Mouse (Mus musculus) monocyte, adult 2 months (primary cell): ENCODE results near the gene Msi2.

ENCODE experiments used
- DNase-seq, 2 experiments: peaks; one replicate each; pipeline ENCODE4 v3.0.0; 2022; ENCODE audit warnings: low spot score in 2 of 2, low read depth in 1 of 2

Gene Msi2

DNA sequence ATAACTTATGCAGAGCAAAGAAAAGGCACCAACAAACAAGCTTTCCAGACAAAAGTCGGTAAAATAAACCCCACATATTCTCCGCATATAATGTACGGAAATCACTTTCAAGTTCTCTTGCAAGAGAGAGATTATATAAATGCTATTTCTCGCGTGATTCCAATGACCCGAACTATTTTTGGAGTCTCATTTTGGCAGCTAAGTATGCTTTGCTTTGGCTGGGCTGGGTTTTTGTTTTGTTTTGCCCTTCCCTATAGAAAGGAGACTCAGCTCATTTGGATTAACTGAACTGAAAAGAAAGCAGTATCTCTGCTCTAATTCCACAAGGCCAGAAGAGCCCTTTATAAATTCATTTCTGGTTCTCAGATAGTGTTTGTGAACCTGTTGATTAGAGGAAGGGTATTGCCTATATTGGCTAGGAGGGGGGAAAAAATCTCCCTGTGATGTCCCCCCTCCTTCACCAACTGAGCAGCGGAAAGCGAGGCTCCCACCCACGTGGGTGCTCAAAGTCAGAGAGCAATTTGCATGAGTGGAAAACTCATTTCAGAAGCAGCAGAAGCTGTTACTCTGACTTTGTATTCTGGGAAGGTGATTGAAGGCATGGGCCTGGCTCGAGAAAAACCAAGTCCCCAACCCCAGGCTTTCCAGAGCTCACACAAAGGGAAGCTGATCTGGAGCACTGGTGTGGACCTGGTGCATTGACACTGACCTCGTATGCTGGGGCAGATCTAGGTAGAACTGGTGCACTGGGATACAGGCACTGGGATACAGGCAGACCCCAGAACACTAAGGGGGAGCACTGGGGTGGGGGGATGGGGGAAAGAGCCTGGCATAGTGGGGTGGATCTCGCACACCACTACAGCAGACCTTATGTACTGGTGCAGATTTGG is 201.5 kb downstream of the Msi2 start:
- no peak for DNase-seq

DNA sequence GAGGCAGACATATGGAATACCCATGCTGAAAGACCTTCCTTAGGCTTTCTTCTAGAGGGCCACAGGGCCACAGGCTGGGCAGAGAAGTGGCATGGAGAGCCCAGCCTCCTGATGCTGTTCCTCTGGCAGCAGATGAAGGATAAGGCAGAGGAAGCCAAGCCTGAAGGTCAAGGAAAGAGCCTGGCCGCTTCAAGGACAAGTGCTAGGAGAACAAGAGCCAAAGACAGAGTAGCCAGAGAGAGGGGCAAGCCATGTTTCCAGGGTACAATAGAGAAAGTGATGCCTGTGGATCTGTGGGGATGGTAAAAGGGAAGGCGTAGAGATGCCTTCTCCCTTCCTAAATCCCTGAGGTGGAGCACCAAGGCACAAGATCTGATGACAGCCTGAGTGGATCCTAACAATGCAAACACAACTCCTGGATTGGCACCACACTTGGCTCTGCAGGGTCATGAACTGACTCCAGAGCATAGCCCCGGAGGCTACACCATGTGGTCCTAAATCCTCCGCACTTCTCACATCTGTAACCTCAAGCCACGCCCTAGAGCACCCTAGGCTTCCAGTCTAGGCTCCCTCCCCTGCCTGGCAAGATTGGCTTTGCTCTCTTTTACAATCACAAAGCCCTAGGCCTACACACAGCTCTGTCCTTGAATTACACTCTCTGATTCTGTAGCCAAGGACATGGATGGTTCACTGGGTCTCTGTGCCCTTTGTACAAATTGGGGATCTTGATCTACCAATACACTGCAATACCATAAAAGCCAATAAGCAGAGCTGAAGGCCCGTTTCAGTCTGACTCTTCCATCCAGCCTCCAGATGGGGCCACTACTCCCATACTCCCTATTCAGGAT is 202.4 kb downstream of the Msi2 start:
- no peak for DNase-seq

DNA sequence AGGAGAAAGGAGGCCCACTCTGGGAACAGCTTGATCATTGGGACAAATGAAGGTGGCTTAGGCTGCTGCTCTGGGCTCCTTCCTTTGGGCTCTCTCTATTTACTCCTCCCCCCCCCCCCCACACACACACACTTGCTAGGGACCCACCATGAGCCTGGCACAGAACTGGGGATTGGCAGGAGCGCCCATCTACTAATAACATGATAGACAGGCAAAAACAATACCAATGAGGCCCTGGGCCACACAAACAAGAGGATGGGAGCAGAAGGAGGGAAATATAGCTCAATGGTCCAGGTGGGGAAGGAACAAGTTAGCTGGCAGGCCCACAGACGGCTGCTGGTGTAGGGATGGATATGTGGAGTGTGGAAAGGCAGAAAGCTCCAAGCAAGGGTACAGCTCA is 203.0 kb downstream of the Msi2 start:
- DNase-seq, result no peak

DNA sequence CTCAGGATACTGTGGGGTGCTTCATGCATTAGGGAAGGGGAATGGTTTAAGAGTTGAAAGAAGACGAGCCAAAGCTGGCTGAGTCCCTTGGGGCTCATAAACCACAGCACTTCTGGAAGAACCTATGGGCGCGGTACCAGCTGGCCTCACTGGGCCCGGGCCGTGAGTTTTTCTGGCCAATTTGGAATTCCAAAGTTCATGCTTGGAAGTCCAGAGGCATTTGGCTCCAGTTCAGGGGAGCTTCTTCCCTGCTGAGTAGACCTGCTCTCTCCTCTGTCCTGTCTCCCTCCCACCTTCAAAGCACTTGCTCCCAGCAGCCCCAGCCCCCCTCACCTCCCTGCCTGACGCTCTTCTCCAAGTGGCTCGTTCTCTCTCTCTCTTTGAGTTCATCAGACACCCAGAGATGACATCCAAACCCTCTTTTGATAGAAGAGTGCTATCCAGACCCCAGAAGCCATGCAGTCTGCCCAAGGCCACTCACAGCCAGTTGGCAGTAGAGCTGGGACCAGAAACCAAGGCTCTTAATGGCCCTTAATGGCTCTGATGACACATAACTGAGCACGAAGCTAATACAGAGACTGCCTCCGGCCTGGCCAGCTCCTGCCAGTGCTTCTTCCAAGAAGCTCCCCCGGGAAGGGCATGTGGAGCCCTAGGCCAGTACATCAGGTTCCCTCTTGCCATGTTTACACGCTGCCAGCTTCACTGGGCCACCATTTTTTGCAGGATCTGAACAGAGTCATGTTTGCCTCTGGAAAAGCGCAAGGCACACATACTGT is 204.0 kb downstream of the Msi2 start:
- no peak for DNase-seq

DNA sequence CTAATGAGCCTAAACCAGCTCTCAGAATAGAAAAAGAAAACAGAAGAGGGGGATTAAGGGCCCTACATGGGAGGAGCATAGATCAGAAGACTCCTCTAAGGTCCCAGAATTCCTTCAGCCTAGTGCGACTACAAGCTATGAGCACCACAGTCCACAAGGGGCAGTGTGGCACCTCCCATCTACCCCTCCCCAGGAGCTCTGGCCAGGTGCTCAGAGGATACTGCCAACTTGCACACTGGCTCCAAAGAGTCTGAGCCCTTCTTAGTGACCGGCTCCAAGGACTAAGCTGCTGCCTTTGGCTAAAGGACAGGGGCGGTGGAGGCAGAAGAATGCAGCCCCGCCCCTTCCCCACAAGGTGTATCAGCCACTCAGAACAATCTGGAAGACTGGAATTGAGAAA is 205.7 kb downstream of the Msi2 start:
- no peak for DNase-seq

DNA sequence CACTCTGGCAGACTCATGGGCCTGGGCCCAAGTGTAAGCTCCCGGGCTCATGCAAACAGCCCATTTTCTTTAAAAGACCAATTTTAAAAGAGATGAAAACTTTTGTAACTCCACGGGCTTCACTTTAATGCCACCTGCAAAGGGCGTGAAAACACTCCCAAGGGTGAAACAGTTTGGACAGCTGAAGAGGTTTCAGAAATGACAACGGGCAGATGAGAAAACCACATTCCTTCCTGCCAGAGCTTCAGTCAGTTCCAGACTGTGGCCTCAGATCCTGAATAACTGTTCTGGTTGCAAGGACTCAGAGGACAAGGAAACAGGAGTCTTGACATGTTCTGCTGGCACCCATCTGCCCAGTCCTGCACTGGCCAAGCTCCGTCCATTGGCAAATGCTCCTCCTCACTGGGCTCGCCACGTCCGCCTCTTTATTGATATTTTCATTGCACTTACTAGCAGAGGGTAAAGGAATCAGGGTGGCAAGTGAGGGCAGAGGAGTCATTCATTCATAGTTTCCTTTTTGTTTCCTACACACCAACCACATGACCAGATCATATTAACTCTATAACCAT is 207.9 kb downstream of the Msi2 start:
- no peak for DNase-seq

DNA sequence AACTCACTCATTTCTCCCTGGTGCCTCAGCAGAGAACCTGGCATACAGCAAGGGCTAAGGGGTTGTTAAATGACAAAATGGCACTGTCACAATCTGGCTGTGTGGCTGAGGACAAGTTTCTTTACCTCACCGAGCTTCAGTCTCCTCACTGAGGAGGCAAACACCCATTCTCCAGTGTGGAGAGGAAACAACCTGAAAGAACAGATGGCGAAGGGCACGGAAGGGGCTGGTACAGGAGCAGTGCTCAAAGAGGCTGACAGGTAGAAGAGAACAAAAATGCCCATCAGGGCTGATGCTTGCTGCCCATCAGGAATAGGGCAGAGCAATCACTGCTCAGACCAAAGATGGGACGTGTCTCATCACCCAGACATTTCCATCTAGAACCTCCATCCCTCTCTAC is 208.8 kb downstream of the Msi2 start:
- no peak for DNase-seq

DNA sequence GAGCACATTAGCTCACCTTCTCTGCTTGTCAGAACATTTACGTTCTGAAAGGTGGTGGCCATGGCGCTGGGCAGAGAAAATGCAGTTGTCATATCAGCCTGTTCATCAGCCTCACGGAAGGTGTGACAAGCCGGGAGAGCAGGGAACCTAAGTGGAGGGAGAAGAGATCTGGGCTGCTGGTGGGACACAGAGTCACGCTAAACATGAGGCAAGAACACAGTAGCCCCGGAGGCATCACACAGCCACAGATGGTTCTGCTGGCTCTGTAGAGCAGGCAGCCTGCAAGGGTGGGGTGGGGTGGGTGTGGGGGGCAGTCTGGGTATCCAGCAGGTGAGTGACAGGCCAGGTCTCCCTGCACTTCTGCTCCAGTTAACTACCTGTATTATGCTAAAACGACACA is 210.2 kb downstream of the Msi2 start:
- no peak for DNase-seq

DNA sequence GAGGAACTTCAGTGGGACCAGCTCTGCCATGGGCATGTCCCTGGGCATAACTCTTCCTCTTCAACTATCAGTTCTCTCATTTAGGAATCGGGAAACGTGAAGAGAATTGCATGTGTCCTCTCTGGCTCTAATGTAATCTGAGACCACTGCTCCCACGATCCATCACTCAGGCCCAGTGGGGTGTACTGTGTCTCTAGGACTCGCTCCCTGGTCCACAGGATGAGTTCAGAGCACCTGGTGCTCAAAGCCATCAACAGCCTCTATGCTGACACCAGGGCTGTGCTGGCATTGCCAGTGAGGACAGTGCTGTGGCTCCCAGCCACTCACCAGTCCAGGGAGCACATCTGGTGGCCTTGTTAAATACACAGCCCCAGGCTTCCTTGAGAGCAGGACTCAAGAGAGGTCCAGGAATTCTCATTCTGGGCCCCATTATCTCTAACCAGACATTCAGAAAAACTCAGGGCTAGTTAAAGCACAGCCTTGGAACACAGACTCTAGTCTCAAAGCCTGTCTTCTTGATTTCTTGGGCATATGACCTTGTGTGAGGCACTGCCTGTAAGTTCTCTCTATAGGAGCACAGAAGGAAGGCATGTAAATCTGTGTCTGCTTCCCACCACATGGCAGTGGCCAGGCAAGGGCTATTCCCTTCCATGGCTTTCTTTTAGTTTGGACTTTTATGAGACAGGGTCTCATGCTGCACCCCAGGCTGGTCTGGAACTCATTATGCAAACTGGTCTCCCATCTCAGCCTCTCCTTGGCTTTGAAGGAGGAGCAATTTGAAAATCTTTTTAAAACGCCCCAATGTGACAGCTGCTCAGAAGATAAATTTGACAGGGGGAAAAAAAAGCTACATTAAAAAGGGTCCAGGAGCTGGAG is 211.5 kb downstream of the Msi2 start:
- DNase-seq, result no peak

DNA sequence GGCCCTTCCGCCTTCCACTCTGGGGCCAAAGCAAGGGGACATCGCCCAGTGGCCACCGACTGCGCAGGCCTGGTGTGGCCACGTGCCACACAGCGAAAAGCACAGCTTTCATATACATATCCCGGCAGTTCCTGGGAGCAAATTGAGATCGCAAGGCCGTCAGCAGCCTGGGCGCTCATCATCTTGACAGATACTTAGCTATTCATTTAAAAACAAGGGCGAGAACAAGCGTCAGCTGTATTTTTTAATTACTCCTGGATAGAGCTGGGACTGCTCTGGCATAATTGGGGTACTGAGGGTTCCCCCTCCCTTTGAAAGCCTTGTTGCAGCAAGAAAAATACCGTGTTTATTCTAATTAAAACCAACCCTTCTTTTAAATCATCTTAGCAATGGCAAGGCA is 212.2 kb downstream of the Msi2 start:
- no peak for DNase-seq

DNA sequence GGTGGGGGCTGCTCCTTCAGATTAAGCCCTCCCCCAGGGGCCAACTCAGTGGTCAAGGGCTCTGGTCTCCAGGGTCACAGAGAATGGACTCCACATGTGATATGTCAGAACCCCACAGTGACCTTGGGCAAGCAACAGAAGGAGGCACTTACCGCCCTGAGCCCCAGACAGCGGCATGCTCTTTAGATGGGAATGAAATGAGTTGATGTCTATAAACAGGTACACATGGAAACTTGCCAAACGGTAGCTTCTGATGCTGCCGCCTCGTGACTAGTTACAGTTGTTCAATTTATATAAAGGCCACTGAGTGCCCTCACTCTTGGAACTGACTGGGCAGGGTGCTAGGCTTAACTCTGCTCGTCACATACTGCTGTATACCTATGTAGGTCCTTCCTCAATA is 215.7 kb downstream of the Msi2 start:
- no peak for DNase-seq

DNA sequence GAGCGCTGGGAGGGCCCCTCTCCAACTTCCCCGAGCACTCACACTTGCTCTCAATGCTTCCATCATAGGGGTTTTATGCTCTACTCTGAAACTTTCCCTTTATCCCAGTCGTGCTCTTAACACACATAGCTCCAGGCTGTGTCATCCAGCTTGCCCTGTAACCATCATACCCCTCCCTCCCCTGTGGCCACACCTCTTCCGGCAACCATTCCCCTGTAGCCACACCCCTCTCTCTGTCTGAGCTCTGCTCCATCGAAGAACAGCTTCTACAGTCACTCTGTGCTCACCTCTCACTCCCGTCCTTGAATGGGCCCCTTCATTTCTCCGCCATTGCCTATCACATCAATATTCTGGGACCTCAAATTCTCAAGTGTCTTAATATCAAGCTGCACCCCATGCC is 219.8 kb downstream of the Msi2 start:
- DNase-seq, result no peak

DNA sequence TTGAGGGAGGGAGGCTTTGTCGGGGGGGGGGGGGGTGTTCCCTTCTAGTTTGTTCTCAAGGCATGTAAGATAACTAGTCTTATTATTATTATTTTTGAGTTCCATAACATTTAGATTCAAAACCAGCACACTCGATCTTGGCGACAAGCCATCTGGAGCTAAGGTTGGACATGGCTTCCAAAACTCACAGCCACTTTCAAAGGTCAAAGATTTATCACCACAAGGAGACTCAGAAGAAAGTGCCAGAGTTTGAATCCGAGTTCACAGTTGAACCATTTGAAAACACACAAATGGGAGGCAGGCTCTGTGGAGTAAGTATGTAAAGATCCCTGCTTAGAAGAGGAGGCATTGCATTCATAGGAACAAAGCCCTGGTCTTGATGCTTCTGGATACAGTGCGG is 221.9 kb downstream of the Msi2 start:
- no peak for DNase-seq

DNA sequence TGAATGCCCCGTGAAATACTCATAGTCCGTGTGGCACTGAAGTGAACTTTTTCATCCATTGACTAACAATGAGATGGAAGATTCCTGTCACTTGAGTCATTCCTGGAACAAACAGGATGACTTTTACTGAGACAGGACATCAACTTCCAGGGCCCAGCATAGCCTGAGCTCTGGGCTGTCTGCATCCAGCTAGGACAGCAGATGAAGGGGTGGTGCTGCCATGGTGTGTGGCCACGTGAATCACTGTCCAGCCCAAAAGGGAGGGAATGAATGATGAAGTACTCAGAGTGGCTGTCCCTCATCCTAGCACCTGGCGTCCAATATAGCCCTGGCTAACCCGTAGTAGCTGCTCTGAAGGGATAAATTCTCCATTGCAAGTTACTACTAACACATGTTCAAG is 222.6 kb downstream of the Msi2 start:
- no peak for DNase-seq

DNA sequence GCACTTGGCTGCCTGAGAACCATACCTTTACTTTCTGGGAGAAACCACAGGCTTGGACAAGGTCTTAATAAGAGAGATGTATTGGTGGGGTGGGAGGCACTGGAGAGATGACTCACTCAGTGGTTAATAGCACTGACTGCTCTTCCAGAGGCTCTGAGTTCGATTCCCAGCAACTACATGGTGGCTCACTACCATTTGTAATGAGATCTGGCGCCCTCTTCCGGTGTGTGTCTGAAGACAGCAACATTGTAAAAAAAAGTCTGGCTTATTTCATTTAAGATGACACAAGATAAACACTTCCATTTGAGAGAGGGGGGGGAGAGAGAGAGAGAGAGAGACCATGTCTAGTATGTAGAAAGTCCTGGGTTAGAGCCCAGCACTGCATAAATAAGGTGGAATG is 223.3 kb downstream of the Msi2 start:
- DNase-seq, result no peak

DNA sequence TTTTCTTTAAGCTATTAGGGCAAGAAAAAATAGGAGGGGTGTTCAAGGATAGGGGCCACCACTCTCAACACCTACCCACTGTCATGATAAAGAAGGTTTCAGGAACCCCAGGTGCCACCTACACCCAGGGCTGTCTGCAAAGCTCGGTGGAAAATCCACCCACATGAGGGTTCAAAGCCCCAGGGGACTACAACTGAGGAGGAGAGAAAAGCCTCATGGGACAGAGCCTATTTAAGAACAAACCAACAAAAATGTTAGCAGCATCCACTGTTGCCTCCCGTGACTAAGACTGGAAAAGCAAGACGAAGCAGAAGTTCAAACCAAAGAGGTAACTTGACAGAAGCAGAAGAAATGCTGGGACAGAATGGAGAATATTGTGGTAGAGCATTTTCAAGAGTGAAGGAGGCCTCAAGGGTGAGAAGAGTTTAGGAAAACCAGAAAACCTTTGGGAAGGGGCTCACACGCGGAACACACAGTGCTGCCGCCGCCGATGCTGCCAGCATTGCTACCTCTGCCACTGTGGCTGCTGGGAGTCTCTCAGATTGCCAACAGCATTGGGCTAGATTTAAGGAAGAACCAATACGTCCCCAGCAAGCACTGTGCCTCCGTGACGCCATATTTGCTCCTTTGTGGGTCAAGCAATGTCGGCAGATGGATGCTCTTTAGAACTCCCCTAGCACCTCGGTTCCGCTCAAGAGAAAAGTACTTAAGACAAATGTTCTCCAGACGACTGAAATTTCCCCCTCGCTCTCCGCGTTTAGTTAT is 224.3 kb downstream of the Msi2 start:
- no peak for DNase-seq

DNA sequence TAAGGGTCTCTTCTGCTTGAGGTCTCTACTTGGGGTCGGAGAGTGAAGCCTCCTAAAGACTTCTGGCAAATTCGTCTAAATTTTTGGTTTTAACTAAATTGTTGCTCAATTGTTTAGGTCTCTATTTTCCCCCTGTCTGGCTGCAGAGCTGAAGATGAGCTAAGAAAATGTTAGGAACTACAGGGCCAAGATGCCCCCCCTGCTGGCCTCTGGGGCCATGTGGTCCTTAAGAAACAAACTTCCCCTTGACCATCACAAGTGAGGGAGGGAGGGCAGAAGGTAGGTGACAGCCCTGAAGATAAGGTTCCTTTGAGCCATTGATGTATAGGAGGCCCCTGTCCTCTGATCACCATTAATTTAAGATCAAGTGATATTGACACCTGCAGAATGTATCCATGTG is 225.7 kb downstream of the Msi2 start:
- DNase-seq, result no peak

DNA sequence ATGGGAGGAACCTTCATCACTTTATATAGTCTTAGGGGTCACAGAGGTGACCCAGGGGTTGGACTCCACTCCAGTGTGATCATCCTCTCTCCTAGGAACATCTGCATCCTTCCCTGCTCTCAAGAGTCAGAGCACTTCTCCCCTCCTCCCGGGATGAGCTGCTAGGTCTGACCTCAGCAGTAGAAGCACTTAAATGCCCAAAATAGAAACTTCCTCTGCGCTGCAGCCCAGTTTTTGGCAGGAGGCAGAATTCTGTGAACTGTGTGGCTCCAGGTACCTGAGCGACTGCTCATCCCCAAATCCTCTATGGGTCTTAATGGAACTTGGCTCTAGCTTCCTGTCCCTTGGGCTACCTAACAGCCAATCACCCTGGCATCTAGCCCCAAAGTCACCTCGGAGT is 228.3 kb downstream of the Msi2 start:
- DNase-seq, result no peak

DNA sequence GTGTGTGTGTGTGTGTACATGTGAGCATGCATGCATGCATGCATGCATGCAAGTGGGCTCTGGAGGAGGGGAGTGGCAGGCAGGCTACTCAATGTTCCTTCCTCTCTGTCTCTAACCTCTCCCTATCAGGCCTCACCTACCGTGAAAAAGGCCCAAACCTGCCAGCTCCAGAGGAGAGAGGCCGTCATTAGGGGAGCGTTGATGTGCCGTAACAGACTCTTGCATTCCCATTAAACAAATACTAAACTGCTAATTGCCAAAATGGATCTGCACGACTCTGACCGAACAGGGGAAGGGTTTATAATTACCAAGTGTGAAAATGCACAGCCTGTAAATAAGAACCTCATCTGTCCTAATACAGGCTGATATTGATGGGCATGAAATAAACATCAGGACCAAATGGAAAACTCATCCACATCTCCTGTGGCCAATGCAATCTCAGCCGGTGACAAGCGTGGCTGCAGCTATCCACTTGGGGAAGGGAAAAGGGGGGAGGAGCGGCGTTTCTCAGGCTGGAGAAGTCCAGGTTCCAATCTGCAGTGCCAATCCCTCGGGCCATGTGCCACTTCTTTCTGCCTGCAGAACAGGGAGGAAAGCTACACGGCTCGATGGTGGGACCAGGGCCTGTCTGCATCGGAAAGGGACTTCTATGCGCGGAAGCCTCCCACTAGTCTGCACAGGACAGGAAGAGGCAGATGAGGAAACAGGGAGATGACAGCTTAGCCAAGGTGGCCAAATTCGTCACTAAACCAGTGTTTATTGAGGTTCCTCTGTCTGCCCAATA is 229.2 kb downstream of the Msi2 start:
- DNase-seq, result no peak
